Mouse (Mus musculus): ENCODE results near the gene Chtop. TPM values are rescaled to one million over a fixed set of nuclear protein-coding genes. Genes with fewer than 3 reads are reported as not detected.
A peak's percentile ranks its signal among the peaks of the same experiment; 100 is the strongest.

The Chtop gene
- total and polyA plus RNA-seq, 2 experiments: 23.5 to 30.9 TPM

DNA sequence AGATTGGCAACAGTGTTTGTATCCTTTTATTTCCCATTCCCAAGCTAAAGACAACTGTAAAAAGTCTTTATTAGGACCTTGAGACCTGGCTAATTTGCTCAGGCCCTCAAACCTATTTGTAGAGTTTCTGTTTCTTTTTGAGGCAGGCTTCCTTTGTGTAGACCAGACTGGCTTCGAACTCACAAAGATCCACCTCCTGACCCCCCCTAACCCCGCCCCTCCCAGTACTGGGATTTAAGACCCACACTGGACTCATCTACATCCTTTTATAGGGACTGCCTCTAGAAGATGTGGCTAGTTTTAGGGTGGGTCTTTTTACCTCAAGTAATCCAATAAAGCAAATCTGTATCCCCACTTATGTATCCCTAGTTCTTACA, 437 bp upstream of the Chtop start:
- 4% methylated on average over 2 of the region's 2 CpGs for WGBS
- H3K27me3 ChIP-seq (ENCODE audit: control insufficient read depth, insufficient read depth, low read length): no peaks in the 10 kb centered on the region
- peak overlapping the region; percentile 2 for H3K27ac ChIP-seq (replicated peaks; ENCODE audit: insufficient read depth, low read depth, low read length)
- H3K79me2 ChIP-seq (ENCODE audit: control insufficient read depth, insufficient read depth, low read length): no peaks in the 10 kb centered on the region; the same call in 1 of the 2 replicates
- TF ChIP-seq CTCF (IDR thresholded peaks at IDR 0.05; ENCODE audit: low read depth, low read length) (no peak), POLR2A (IDR thresholded peaks at IDR 0.05; ENCODE audit: extremely low read depth, insufficient read depth, low read length) (no peak)
- no peak for DNase-seq (ENCODE audit: extremely low read depth, low read depth, low spot score)
- H3K4me1 ChIP-seq (ENCODE audit: control insufficient read depth, insufficient read depth, low read length): peaks cover 14% of the 10 kb centered on the region
- H3K36me3 ChIP-seq (ENCODE audit: control insufficient read depth, insufficient read depth, low read length): peaks cover 25% of the 10 kb centered on the region
- peak overlapping the region; percentile 5; the same call in 1 of the 2 replicates for H3K4me3 ChIP-seq (ENCODE audit: insufficient read depth, low read depth, low read length)
- no peak overlapping the region for H3K9ac ChIP-seq (ENCODE audit: low read depth, low read length)

- H3K4me3 ChIP-seq (ENCODE audit: insufficient read depth, low read depth, low read length): peak overlapping the region; percentile 76
- H3K79me2 ChIP-seq (ENCODE audit: control insufficient read depth, insufficient read depth, low read length): no peaks in the 10 kb centered on the region; the same call in 1 of the 2 replicates
- H3K36me3 ChIP-seq (ENCODE audit: control insufficient read depth, insufficient read depth, low read length): peaks cover 36% of the 10 kb centered on the region
- TF ChIP-seq CTCF (IDR thresholded peaks at IDR 0.05; ENCODE audit: low read depth, low read length) (no peak), POLR2A (IDR thresholded peaks at IDR 0.05; ENCODE audit: extremely low read depth, insufficient read depth, low read length) (no peak)
- no peaks in the 10 kb centered on the region for H3K27me3 ChIP-seq (ENCODE audit: control insufficient read depth, insufficient read depth, low read length)
- WGBS: under 1% methylated on average over 20 of the region's 20 CpGs
- peak; percentile 45 for DNase-seq (ENCODE audit: extremely low read depth, low read depth, low spot score)
- H3K9ac ChIP-seq (ENCODE audit: low read depth, low read length): peak overlapping the region; percentile 94
- H3K4me1 ChIP-seq (ENCODE audit: control insufficient read depth, insufficient read depth, low read length): peaks cover 12% of the 10 kb centered on the region
- H3K27ac ChIP-seq (replicated peaks; ENCODE audit: insufficient read depth, low read depth, low read length): peak overlapping the region; percentile 66
Measured at GRCm38 (mm10) chr3:90508287-90508949, 880 bp downstream of the Chtop start.

DNA sequence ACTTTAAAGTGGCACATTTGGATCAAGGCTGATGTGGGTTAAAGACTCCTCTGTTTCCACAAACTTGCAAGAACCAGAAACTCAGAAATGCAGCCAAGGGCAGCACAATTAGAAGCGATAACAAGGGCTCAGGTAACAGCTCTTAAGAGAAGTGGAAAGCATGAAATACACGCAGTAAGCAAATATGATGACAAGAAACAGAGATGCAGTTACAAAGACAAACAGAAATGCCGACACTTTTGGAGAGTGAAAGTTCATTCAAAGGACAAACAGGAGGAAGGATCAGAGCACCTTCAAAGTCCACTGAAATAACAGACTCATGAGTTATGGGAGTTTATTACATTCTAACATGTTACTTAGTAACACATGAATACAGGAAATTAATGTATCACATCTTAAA, 2.9 kb downstream of the Chtop start:
- no peak for TF ChIP-seq POLR2A (IDR thresholded peaks at IDR 0.05; ENCODE audit: extremely low read depth, insufficient read depth, low read length)
- H3K36me3 ChIP-seq (ENCODE audit: control insufficient read depth, insufficient read depth, low read length): peaks cover 54% of the 10 kb centered on the region

DNA sequence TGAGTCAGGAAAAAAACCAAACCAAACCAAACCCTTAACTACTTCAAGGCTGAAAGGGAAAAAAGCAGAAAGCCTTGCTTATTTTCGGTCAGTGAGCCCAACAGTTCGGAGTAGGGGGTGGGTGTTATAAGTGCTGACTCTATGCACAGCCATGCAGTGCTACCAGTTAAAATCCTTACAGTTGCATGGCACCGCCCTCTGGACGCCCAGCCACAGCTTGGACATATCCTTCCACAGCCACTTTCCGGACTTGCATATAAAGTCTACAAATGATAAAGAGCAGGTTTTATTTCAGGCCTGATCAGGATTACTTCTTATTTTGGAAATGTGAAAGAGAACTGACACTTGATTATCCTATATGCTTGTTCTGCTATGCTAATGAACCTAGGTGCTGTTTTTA, 4.1 kb downstream of the Chtop start:
- peaks cover 60% of the 10 kb centered on the region for H3K36me3 ChIP-seq (ENCODE audit: control insufficient read depth, insufficient read depth, low read length)
- H3K9ac ChIP-seq (ENCODE audit: low read depth, low read length): no peak overlapping the region
- no peak for DNase-seq (ENCODE audit: extremely low read depth, low read depth, low spot score)
- no peak overlapping the region for H3K27ac ChIP-seq (replicated peaks; ENCODE audit: insufficient read depth, low read depth, low read length)
- no peak for TF ChIP-seq CTCF (IDR thresholded peaks at IDR 0.05; ENCODE audit: low read depth, low read length)
- no peak for TF ChIP-seq POLR2A (IDR thresholded peaks at IDR 0.05; ENCODE audit: extremely low read depth, insufficient read depth, low read length)
- no peak overlapping the region for H3K4me3 ChIP-seq (ENCODE audit: insufficient read depth, low read depth, low read length)
- H3K4me1 ChIP-seq (ENCODE audit: control insufficient read depth, insufficient read depth, low read length): peaks cover 8% of the 10 kb centered on the region
- no peaks in the 10 kb centered on the region; the same call in 1 of the 2 replicates for H3K79me2 ChIP-seq (ENCODE audit: control insufficient read depth, insufficient read depth, low read length)
- H3K27me3 ChIP-seq (ENCODE audit: control insufficient read depth, insufficient read depth, low read length): no peaks in the 10 kb centered on the region
- 97% methylated on average over 5 of the region's 5 CpGs for WGBS

More for the DNA sequence above, 2.9 kb downstream of the Chtop start:
- Histone ChIP-seq H3K4me3 (ENCODE audit: insufficient read depth, low read depth, low read length) (no peak overlapping the region), H3K79me2 (ENCODE audit: control insufficient read depth, insufficient read depth, low read length) (no peaks in the 10 kb centered on the region; the same call in 1 of the 2 replicates), H3K4me1 (ENCODE audit: control insufficient read depth, insufficient read depth, low read length) (peaks cover 8% of the 10 kb centered on the region), H3K27ac (replicated peaks; ENCODE audit: insufficient read depth, low read depth, low read length) (no peak overlapping the region), H3K9ac (ENCODE audit: low read depth, low read length) (no peak overlapping the region), H3K27me3 (ENCODE audit: control insufficient read depth, insufficient read depth, low read length) (no peaks in the 10 kb centered on the region)
- WGBS: 22% methylated on average over 3 of the region's 3 CpGs
- DNase-seq (ENCODE audit: extremely low read depth, low read depth, low spot score): peak; percentile 54

GRCm38 (mm10) chr3:90503444-90503843, 5.9 kb downstream of the Chtop start:
- Histone ChIP-seq H3K36me3 (ENCODE audit: control insufficient read depth, insufficient read depth, low read length) (peaks cover 73% of the 10 kb centered on the region), H3K4me3 (ENCODE audit: insufficient read depth, low read depth, low read length) (no peak overlapping the region), H3K79me2 (ENCODE audit: control insufficient read depth, insufficient read depth, low read length) (no peaks in the 10 kb centered on the region; the same call in 1 of the 2 replicates), H3K4me1 (ENCODE audit: control insufficient read depth, insufficient read depth, low read length) (peaks cover 8% of the 10 kb centered on the region), H3K27me3 (ENCODE audit: control insufficient read depth, insufficient read depth, low read length) (no peaks in the 10 kb centered on the region), H3K27ac (replicated peaks; ENCODE audit: insufficient read depth, low read depth, low read length) (no peak overlapping the region), H3K9ac (ENCODE audit: low read depth, low read length) (no peak overlapping the region)
- DNase-seq (ENCODE audit: extremely low read depth, low read depth, low spot score): no peak
- no peak for TF ChIP-seq CTCF (IDR thresholded peaks at IDR 0.05; ENCODE audit: low read depth, low read length)
- no peak for TF ChIP-seq POLR2A (IDR thresholded peaks at IDR 0.05; ENCODE audit: extremely low read depth, insufficient read depth, low read length)
- WGBS: 88% methylated on average over 4 of the region's 4 CpGs

GRCm38 (mm10) chr3:90497597-90497996, 11.7 kb downstream of the Chtop start:
- Histone ChIP-seq H3K79me2 (ENCODE audit: control insufficient read depth, insufficient read depth, low read length) (no peaks in the 10 kb centered on the region), H3K36me3 (ENCODE audit: control insufficient read depth, insufficient read depth, low read length) (peaks cover 53% of the 10 kb centered on the region)

More at GRCm38 (mm10) chr3:90497597-90497996, 11.7 kb downstream of the Chtop start:
- DNase-seq (ENCODE audit: extremely low read depth, low read depth, low spot score): no peak
- TF ChIP-seq CTCF (IDR thresholded peaks at IDR 0.05; ENCODE audit: low read depth, low read length) (no peak), POLR2A (IDR thresholded peaks at IDR 0.05; ENCODE audit: extremely low read depth, insufficient read depth, low read length) (no peak)
- Histone ChIP-seq H3K9ac (ENCODE audit: low read depth, low read length) (no peak overlapping the region), H3K27ac (replicated peaks; ENCODE audit: insufficient read depth, low read depth, low read length) (no peak overlapping the region), H3K4me1 (ENCODE audit: control insufficient read depth, insufficient read depth, low read length) (peaks cover 12% of the 10 kb centered on the region), H3K4me3 (ENCODE audit: insufficient read depth, low read depth, low read length) (no peak overlapping the region), H3K27me3 (ENCODE audit: control insufficient read depth, insufficient read depth, low read length) (no peaks in the 10 kb centered on the region)

Data from liver, adult 2 months (tissue).